Mouse (Mus musculus) R1 (cell line): ENCODE measurements around the gene Rpl10-ps3.
A peak's percentile ranks its signal among the peaks of the same experiment; 100 is the strongest.

ENCODE experiments used
- DNase-seq: peaks from one replicate; pipeline ENCODE4 v3.0.0-alpha.2; 2018; ENCODE audit warnings: low read depth, low spot score

Rpl10-ps3 gene

GRCm38 (mm10) chr9:50311036-50311545 lies 33.7 kb downstream of the Rpl10-ps3 start:
- no peak for DNase-seq

DNA sequence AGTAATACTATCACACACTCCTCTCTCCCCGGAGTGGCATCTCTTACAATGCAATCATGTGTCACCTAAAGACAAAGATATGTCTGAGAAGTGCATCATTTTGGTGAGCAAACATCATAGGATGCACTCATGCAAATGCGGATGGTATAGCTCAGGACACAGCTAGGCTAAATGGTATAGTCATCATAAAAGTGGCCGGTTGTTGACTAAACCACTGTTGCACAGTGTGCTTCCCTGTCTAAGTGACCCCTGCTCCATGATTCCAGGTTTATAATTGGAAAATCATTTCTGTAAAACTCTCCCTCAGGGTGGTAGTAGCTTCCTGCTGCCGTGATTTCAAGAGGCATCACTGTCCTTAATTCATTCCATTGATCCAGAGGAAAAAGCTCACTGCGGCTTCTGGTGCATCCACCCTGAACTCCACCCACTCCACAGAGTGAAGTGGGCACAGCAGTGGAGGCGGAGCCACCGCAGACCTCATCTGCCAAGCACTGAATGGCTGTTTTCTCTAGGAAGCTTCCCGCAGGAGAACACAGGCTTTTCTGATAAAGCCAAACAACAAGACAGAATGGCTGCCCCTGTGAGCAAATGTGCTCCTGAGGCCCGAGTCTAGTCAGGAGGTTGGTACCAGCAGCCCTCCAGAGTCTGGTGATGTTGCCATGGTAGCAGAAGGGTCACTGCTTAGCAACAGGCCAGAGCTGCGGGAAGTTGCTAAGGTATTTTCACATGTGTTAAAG lies 38.9 kb downstream of the Rpl10-ps3 start:
- DNase-seq: peak; percentile 16

- DNase-seq: no peak
These were observed 39.7 kb downstream of the Rpl10-ps3 start for GRCm38 (mm10) chr9:50305046-50305445.

GRCm38 (mm10) chr9:50304004-50304403 lies 40.8 kb downstream of the Rpl10-ps3 start:
- no peak for DNase-seq

GRCm38 (mm10) chr9:50301722-50302121 lies 43.0 kb downstream of the Rpl10-ps3 start:
- peak; percentile 51 for DNase-seq

DNA sequence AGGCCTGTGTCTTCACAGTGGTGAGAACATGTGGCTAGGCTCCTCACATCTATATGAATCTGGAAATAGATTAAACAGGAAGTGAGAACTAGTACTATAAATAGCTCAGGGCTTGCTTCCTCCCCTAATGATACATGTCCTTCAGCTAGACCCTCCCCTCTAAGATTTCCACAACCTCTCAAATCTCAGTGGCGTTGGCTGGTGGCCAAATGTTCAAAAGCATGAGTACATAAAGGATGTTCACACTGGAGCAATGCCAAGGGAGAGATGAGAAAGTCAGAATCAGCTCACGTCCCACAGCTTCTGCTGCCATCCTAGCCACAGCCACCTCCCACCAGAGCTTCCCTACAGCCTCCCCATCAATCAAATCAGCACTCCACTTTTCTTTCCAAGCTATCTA lies 46.4 kb downstream of the Rpl10-ps3 start:
- no peak for DNase-seq
